Mouse (Mus musculus): Measurements from ENCODE around the gene Tubb2b.

Gene Tubb2b

GRCm38 (mm10) chr13:34143389-34143788, 13.1 kb upstream of the Tubb2b start:
- in situ Hi-C loops (cut with MseI, MboI) = no loop called here

- in situ Hi-C loops (cut with MseI, MboI) = no loop called here
Observed at GRCm38 (mm10) chr13:34136605-34137004, 6.3 kb upstream of the Tubb2b start.

GRCm38 (mm10) chr13:34134276-34134675, 4.0 kb upstream of the Tubb2b start:
- in situ Hi-C loops (cut with MseI, MboI) = no loop called here

GRCm38 (mm10) chr13:34133326-34134071, 3.2 kb upstream of the Tubb2b start:
- in situ Hi-C loops (cut with MseI, MboI) = no loop called here

GRCm38 (mm10) chr13:34132875-34133274, 2.6 kb upstream of the Tubb2b start:
- in situ Hi-C loops (cut with MseI, MboI) = no loop called here

GRCm38 (mm10) chr13:34132299-34132698, 2.0 kb upstream of the Tubb2b start:
- in situ Hi-C loops (cut with MseI, MboI) = no loop called here

- in situ Hi-C loops (cut with MseI, MboI) = no loop called here
Observed at GRCm38 (mm10) chr13:34131708-34132060, 1.4 kb upstream of the Tubb2b start.

GRCm38 (mm10) chr13:34131011-34131707, 893 bp upstream of the Tubb2b start:
- in situ Hi-C loops (cut with MseI, MboI) = no loop called here

GRCm38 (mm10) chr13:34129485-34130225, 611 bp downstream of the Tubb2b start:
- in situ Hi-C loops (cut with MseI, MboI) = no loop called here

- in situ Hi-C loops (cut with MseI, MboI) = no loop called here
Observed at GRCm38 (mm10) chr13:34128276-34129114, 1.8 kb downstream of the Tubb2b start.

- in situ Hi-C loops (cut with MseI, MboI) = no loop called here
Observed at GRCm38 (mm10) chr13:34125711-34126110, 4.6 kb downstream of the Tubb2b start.

GRCm38 (mm10) chr13:34120536-34120935, 9.7 kb downstream of the Tubb2b start:
- in situ Hi-C loops (cut with MseI, MboI) = no loop called here

GRCm38 (mm10) chr13:34119406-34119805, 10.9 kb downstream of the Tubb2b start:
- in situ Hi-C loops (cut with MseI, MboI) = no loop called here

GRCm38 (mm10) chr13:34118816-34119215, 11.4 kb downstream of the Tubb2b start:
- in situ Hi-C loops (cut with MseI, MboI) = no loop called here

- in situ Hi-C loops (cut with MseI, MboI) = no loop called here
Observed at GRCm38 (mm10) chr13:34116508-34116907, 13.8 kb downstream of the Tubb2b start.

GRCm38 (mm10) chr13:34114654-34115053, 15.6 kb downstream of the Tubb2b start:
- in situ Hi-C loops (cut with MseI, MboI) = no loop called here

GRCm38 (mm10) chr13:34113086-34113485, 17.2 kb downstream of the Tubb2b start:
- in situ Hi-C loops (cut with MseI, MboI) = no loop called here

- in situ Hi-C loops (cut with MseI, MboI) = no loop called here
Observed at GRCm38 (mm10) chr13:34112369-34113081, 17.7 kb downstream of the Tubb2b start.

GRCm38 (mm10) chr13:34111878-34112277, 18.4 kb downstream of the Tubb2b start:
- in situ Hi-C loops (cut with MseI, MboI) = no loop called here

- in situ Hi-C loops (cut with MseI, MboI) = no loop called here
Observed at GRCm38 (mm10) chr13:34111019-34111418, 19.2 kb downstream of the Tubb2b start.

GRCm38 (mm10) chr13:34109677-34110058, 20.6 kb downstream of the Tubb2b start:
- in situ Hi-C loops (cut with MseI, MboI) = no loop called here
